Mouse (Mus musculus) ES-E14 (cell line): ENCODE measurements around the gene Tns3.

Experiments
- MAFK ChIP-seq: IDR thresholded peaks from 2 replicates; pipeline ENCODE4 v1.6.1; 2014; ENCODE audit warnings: mild to moderate bottlenecking, low read depth, low read length, inconsistent platforms; ENCODE audit not compliant: insufficient read depth
- ZC3H11A ChIP-seq: IDR thresholded peaks from 2 replicates; pipeline ENCODE4 v1.6.1; 2012; ENCODE audit warnings: low read depth, mild to moderate bottlenecking, inconsistent platforms, low read length, borderline replicate concordance

DNA sequence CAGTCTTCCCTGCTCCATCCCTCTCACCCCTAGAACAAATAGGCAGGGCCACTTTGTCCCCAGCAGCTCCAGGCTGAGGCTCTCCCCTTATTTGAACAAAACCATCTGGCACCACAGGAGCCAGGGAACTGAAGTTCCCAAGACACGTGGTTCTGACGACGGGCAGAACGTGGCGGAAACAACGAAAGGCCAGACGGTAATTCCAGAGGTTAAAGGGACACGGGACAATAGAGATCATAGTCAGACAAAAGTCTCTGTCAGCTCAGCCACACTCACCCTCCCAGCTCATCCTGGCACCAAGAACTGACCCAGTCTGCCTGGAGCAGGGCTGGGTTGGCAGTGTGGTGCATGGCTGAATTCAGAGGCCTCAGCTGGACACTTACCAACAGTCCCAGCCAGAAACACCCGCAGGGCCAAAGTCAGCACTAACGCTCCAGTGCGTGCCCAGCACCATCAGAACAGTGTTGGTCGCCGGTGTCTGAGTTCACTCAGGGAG, 10.5 kb downstream of the Tns3 start:
- TF ChIP-seq MAFK (no peak), ZC3H11A (no peak)
